Mouse (Mus musculus): ENCODE measurements around the gene Zfp280b.

DNA sequence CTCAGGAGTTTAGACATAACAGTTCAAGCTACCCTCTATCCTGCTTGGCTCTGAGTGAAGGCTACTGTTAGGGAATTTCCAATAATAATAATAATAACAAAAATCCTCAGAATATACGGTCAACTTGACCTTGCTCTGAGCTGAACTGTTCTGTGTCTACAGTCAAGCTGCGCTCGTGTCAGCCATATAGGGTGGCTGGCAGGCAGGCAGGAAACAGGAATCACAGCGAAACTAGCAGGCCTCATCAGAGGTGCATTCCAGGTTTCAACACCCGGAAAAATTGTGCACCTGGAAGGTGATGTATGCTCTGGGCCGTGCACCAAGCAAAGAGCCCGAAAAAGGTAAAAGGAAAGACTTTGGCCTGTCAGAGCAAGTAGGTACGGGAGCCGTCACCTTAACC is 4.1 kb upstream of the Zfp280b start:
- TF ChIP-seq CTCF (IDR thresholded peaks at IDR 0.05; ENCODE audit: low read depth) (no peak), EP300 (optimal IDR thresholded peaks at IDR 0.05) (no peak)
